Mouse (Mus musculus) forebrain, embryonic 15.5 days (tissue): ENCODE measurements around the gene Dcbld1. TPM values are rescaled to one million over a fixed set of nuclear protein-coding genes. Genes with fewer than 3 reads are reported as not detected.
A peak's percentile ranks its signal among the peaks of the same experiment; 100 is the strongest.

Experiments
- ATAC-seq: fragments of 200-750 bp; cut with Nextera tagmentation; replicated peaks from 2 replicates; pipeline ENCODE4 v1.8.0; 2017; ENCODE audit warnings: mild to moderate bottlenecking, moderate TSS enrichment, moderate library complexity
- H3K27ac ChIP-seq: fragments of 300-500 bp; sonication (generic); replicated peaks from 2 replicates; pipeline ENCODE4 v1.5.1; 2015; ENCODE audit warnings: mild to moderate bottlenecking, inconsistent platforms
- H3K27me3 ChIP-seq: fragments of 300-500 bp; sonication (generic); 2 replicates; pipeline ENCODE4 v1.6.1; 2015; ENCODE audit warnings: inconsistent platforms
- H3K36me3 ChIP-seq: fragments of 300-500 bp; sonication (generic); 2 replicates; pipeline ENCODE4 v1.6.1; 2015; ENCODE audit warnings: mild to moderate bottlenecking, inconsistent platforms
- H3K4me1 ChIP-seq: fragments of 300-500 bp; sonication (generic); 2 replicates; pipeline ENCODE4 v1.6.1; 2015; ENCODE audit warnings: inconsistent platforms
- H3K4me2 ChIP-seq: fragments of 300-500 bp; sonication (generic); replicated peaks from 2 replicates; pipeline ENCODE4 v1.6.1; 2015; ENCODE audit warnings: mild to moderate bottlenecking, inconsistent platforms
- H3K4me3 ChIP-seq: fragments of 300-500 bp; sonication (generic); 2 replicates; pipeline ENCODE4 v1.5.1; 2015; ENCODE audit warnings: mild to moderate bottlenecking, inconsistent platforms
- H3K9ac ChIP-seq: fragments of 300-500 bp; sonication (generic); replicated peaks from 2 replicates; pipeline ENCODE4 v1.6.1; 2015; ENCODE audit warnings: mild to moderate bottlenecking, inconsistent platforms
- H3K9me3 ChIP-seq: fragments of 300-500 bp; sonication (generic); 2 replicates; pipeline ENCODE4 v1.6.1; 2016; ENCODE audit warnings: inconsistent platforms
- WGBS: fragments of 180-500 bp; shearing (Covaris S2); methylation state at CpG from one replicate; pipeline ENCODE4 v1.1.7; 2015; ENCODE audit warnings: mixed read lengths; 5-methylcytosine and 5-hydroxymethylcytosine counted together
- polyA plus RNA-seq: library from polyadenylated mRNA; unstranded; fragments of >200 nt; fragmentation: Nextera tagmentation; extraction: Ambion mirVana; gene quantifications from 2 replicates; pipeline ENCODE4 v1.2.1, GENCODE M21; 2015

The Dcbld1 gene
- polyA plus RNA-seq, result 19.9 and 22.0 TPM in 2 replicates

DNA sequence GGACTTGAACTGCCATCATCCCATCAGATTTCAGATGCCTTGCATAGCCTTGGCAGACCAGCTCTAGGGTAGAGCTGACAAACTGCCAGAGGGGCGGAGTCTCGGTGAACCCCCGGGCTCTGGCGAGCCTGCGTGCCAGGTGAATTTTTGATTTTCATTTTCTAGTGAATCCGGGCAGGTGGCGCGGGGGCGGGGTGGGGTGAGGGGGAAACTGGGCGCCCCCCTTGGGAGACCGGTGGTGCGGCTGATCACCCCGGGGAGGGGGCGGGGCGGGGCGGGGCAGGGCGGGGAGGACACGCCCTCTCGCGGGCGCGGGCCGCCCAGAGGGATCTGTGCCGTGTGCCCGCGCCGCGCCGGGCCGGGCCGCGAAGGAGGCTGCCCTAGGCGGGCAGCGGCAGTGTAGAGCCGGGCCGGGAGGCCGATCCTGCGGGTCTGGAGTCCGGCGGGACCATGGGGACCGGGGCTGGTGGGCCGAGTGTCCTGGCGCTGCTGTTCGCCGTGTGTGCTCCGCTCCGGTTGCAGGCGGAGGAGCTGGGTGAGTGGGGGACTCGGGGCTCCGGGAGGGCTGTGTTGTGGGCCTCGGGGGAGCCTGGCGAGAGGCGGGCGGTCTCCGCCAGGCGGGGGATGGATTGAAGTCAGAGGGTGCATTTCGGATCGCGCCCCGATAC lies at the start of gene Dcbld1:
Gene Dcbld1 (plus strand): TSS at position 319 of the 668 bp plus-strand sequence.
- H3K4me3 ChIP-seq, result peak within 1 kb of the TSS; percentile 64
- peak within 1 kb of the TSS; percentile 88 for H3K4me2 ChIP-seq
- whole genome bisulfite sequencing, result under 1% methylated on average over 47 of the region's 60 CpGs
- H3K9ac ChIP-seq, result peak within 1 kb of the TSS; percentile 75
- peak within 1 kb of the TSS; percentile 80 for H3K27ac ChIP-seq
- no peaks in the 10 kb centered on the region for H3K36me3 ChIP-seq
- no peaks in the 10 kb centered on the region for H3K9me3 ChIP-seq
- no peaks in the 10 kb centered on the region for H3K27me3 ChIP-seq
- H3K4me1 ChIP-seq, result peaks cover 16% of the 10 kb centered on the region
- peak; percentile 96 for ATAC-seq

DNA sequence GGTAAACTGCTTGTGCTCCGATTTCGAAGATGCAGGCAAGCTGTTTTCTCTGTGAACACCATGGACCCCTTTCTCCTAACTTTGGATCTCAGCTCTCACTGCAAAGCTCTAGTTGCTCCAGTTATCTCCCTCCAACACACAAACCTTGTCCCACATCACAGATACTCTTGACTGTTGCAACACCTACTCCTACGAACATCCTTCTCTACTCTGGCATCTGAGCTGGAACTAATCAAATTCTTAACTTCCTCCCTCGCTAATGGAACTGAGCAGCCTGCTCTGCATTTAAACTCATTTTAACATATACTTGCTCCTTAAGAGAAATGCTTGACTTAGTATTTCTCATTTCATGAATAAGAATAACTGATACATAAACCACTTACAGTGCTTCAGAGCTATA lies 47.5 kb upstream of the Dcbld1 start:
- Histone ChIP-seq H3K9ac (no peak overlapping the region), H3K36me3 (no peaks in the 10 kb centered on the region), H3K4me1 (no peaks in the 10 kb centered on the region), H3K27ac (no peak overlapping the region), H3K4me3 (no peak overlapping the region), H3K9me3 (no peaks in the 10 kb centered on the region), H3K4me2 (no peak overlapping the region), H3K27me3 (no peaks in the 10 kb centered on the region)
- WGBS, result 92% methylated on average over 4 of the region's 4 CpGs
- no peak for ATAC-seq

DNA sequence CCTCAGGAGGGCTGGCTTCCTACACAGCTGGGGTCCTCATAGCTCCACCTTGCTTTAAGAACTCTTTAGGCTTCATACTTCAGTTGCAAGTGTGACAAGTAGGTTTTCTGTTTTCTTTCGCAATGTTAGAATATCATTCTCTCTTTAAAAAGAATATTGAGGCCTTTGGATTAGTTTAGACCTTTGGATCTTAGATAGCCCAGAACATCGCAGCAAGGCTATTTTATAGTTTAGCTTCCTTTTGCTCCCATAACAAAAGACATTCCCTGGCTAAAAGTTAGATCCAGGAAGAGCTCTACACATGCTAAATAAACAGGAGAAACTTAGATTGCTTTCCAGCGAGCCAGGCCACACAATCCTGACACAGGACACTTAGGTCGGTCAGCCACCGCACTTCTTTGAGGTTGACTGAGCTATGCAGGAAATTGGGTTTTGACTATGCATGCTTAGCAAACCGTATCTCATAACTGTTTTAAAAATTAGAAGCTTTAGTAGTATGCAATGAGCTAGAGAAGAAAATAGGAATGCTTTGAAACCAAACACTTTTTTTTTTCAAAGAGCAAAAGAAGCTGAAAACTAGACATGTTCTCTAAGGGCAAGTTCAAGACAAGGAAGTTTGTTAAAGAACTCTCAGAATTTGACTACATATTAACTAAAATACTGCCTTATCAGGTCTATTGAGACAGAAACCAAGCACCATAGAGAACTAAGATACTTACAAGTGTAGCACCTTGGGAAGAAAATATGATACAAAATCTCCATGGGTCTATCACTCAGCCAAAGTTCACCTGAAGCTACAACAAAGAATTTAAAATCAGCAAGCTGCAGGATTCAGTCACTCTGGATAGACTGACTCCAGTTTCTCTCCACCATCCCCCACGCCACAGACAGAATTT lies 38.2 kb upstream of the Dcbld1 start, which contains the start of gene Ros1:
Gene Ros1 (minus strand): TSS at position 288 of the 896 bp plus-strand sequence.
- Histone ChIP-seq H3K4me1 (no peaks in the 10 kb centered on the region), H3K9ac (no peak within 1 kb of the TSS), H3K36me3 (no peaks in the 10 kb centered on the region), H3K27me3 (no peaks in the 10 kb centered on the region), H3K4me3 (no peak within 1 kb of the TSS), H3K4me2 (no peak within 1 kb of the TSS), H3K9me3 (no peaks in the 10 kb centered on the region), H3K27ac (no peak within 1 kb of the TSS)
- ATAC-seq, result no peak
- 84% methylated on average over 7 of the region's 7 CpGs for WGBS

DNA sequence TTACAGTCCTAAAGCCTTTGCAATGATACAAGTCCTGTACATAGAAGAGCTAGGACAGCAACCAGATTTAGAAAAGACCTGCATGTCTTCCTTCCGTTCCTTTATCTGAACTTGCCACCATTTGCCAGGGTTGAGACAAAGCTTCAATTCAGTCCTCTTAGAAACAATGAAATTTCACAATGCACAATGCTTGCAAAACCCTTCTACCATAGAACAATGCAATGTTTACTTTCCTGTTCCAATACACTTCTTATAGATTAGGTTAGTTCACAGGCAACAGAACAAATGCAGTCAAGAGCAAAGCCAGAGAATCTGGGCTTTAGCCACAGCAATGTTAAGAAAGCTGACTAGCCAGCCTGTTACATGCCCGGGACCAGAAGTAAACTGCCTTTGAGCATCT lies 29.4 kb upstream of the Dcbld1 start:
- Histone ChIP-seq H3K4me2 (no peak overlapping the region), H3K4me1 (no peaks in the 10 kb centered on the region), H3K9ac (no peak overlapping the region), H3K4me3 (no peak overlapping the region), H3K9me3 (no peaks in the 10 kb centered on the region), H3K36me3 (no peaks in the 10 kb centered on the region), H3K27ac (no peak overlapping the region), H3K27me3 (no peaks in the 10 kb centered on the region)
- 76% methylated on average over 2 of the region's 2 CpGs for WGBS
- ATAC-seq, result no peak

DNA sequence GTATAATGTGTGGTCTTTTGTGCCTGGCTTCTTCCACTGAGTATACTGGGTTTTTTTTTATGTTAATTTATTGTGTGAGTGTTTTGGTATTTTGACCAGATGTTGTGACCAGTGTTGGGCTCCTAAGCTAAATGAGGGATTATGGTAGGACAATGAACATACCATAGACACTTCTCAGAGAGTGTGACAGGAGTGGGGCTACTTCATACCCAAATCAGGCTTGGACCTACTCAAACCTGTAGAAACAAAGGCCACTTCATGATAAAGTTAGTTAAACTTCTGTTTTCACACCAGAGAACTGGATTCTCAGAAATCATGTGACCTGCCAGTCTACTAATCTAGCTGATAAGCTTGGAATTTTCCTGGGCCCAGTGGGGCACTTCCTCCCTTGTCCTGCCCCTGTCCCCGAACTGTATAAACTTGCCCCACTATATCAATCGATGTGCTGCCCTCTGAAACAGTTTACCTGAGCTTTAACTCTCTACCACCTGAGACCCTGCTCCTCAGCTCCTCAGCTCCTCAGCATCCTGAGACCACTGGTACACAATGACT lies 18.1 kb upstream of the Dcbld1 start:
- no peaks in the 10 kb centered on the region for H3K4me1 ChIP-seq
- ATAC-seq, result no peak

DNA sequence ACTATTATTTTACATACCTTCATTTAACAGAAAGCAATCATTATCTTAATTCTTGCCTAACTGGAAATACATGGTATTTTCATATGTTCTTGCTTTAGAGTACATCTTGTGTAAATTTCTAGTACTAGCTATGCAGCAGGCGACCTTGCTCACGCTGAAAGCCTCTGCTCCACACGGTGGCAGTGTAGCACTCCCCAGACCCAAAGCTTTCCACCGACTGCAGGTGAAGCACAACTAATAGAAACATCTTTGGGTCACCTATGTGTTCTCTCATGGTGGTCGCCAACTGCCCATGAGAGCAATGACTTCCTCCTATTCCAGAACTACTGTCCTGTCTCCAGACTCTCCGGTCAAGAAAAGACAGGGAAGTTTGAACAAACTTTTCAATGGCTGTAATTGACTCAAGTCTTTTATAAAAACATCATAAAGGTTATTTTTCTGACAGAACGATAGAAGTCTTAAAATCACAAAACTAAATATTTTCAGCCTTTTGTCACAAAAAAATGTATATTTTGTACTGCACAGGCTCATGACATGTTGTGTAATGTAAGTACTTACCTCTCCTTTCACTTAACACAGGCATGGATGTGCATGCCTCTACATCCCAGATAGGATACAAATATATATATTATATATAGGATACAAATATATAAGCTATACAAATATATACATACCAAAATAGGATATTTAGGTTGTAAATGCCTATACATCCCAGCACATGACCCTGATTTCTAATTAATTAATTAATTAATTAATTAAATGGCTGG lies 16.4 kb upstream of the Dcbld1 start:
- H3K4me2 ChIP-seq, result no peak overlapping the region
- no peaks in the 10 kb centered on the region for H3K36me3 ChIP-seq
- H3K4me1 ChIP-seq, result no peaks in the 10 kb centered on the region
- no peak overlapping the region for H3K27ac ChIP-seq
- 26% methylated on average over 7 of the region's 7 CpGs for WGBS
- no peak overlapping the region for H3K4me3 ChIP-seq
- no peaks in the 10 kb centered on the region for H3K27me3 ChIP-seq
- no peaks in the 10 kb centered on the region for H3K9me3 ChIP-seq
- ATAC-seq, result peak; percentile 81
- no peak overlapping the region for H3K9ac ChIP-seq

More for the DNA sequence above, 18.1 kb upstream of the Dcbld1 start:
- no peak overlapping the region for H3K9ac ChIP-seq
- H3K27ac ChIP-seq, result no peak overlapping the region
- WGBS, result 66% methylated on average over 2 of the region's 2 CpGs
- H3K36me3 ChIP-seq, result no peaks in the 10 kb centered on the region
- H3K4me3 ChIP-seq, result no peak overlapping the region
- H3K27me3 ChIP-seq, result no peaks in the 10 kb centered on the region
- no peaks in the 10 kb centered on the region for H3K9me3 ChIP-seq
- no peak overlapping the region for H3K4me2 ChIP-seq

DNA sequence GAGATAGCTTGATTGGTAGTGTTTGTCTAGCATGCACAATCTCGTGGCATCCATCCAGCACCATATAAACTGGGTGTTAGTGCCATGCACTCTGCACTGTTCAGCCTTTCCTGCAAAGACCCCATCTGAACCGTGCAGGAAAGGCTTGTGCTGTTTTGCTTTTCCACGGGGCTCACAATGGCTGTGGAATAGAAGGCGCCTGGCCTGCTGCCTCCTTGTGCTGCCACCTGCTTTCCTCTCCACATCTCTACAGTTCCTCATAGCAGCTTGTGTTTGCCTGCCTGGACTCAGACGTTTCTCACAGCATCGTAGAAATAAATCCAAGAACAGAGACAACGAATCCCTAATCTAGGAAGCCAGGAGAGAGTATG lies 15.9 kb upstream of the Dcbld1 start:
- ATAC-seq, result peak; percentile 76
- 31% methylated on average over 7 of the region's 7 CpGs for WGBS
- Histone ChIP-seq H3K9me3 (no peaks in the 10 kb centered on the region), H3K27ac (no peak overlapping the region), H3K4me3 (no peak overlapping the region), H3K4me1 (no peaks in the 10 kb centered on the region), H3K9ac (no peak overlapping the region), H3K4me2 (no peak overlapping the region), H3K27me3 (no peaks in the 10 kb centered on the region), H3K36me3 (no peaks in the 10 kb centered on the region)

DNA sequence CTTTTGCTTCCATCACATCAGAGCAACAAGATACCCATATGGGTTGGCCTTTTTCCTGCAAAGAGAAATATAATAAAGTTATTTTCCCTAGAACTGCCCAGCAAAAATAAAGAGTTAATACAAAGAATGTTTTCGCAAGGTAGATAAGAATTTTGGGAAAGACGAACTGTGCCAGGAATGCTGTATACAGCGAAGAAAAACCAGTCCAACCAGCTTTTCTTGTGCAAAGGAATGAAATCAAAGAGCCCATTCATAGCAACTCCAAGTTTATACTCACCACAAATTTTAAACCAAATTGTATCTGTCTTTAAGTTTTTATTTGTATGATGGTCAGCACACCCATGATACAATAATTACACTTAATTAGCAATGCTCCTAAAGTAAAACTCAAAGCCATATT lies 13.8 kb upstream of the Dcbld1 start:
- Histone ChIP-seq H3K4me2 (no peak overlapping the region), H3K9me3 (no peaks in the 10 kb centered on the region), H3K9ac (no peak overlapping the region), H3K4me1 (no peaks in the 10 kb centered on the region), H3K27me3 (no peaks in the 10 kb centered on the region), H3K36me3 (no peaks in the 10 kb centered on the region), H3K27ac (no peak overlapping the region), H3K4me3 (no peak overlapping the region)
- WGBS, result 78% methylated on average over 3 of the region's 3 CpGs
- no peak for ATAC-seq

DNA sequence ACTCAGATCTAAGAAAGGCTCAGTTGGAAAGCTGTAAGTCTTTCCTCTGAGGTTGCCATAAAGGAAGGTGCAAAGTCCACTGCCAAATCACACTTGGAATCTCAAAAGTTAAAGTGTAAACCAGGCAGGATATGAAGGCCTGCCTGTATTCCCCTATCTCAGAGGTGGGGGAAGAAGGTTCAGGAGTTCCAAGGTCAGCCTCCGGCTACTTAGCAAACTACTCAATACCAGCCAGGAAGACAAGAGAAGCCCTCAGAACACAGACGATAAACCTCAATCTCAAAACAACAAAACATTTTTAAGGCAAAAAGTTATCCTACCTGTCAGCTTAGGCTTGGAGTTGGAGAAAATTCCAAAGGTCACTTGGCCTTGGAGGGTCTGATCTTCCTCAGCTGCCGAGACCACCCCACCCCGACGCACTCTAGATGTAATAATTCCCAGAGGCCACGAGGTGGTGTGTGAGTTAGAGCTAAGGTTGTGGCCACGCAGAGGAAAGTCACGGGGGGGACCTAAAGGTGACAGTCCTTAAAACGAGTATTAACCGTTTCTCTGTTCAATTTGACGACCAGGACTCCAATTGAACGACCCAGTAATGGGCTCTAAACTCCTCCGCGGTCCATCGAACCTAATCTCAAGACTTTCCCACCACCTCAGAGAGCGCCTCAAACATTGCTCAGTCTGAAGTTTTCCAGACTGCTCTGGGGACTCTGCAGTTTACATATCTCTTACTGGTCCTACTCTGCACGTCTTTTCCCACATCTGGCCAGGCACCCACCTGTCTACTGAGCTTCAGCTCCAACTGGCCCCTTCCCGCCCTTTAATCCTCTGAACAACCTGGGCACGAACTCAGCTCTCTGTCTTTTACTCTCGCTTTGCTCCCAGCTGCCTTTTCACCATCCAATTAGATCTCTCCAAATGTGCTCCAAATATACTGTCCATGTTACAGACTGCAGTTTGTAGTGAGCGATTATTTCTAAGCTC lies 933 bp upstream of the Dcbld1 start:
- Histone ChIP-seq H3K9me3 (no peaks in the 10 kb centered on the region), H3K27me3 (no peaks in the 10 kb centered on the region), H3K27ac (0 out of 2 replicates have a peak overlapping the region, but pooled peaks have one; percentile 5), H3K36me3 (no peaks in the 10 kb centered on the region), H3K4me1 (peaks cover 16% of the 10 kb centered on the region), H3K9ac (peak overlapping the region; percentile 75; the same call in 1 of the 2 replicates), H3K4me3 (peak overlapping the region; percentile 64), H3K4me2 (peak overlapping the region; percentile 88)
- WGBS, result 9% methylated on average over 21 of the region's 21 CpGs
- ATAC-seq, result peak; percentile 27

DNA sequence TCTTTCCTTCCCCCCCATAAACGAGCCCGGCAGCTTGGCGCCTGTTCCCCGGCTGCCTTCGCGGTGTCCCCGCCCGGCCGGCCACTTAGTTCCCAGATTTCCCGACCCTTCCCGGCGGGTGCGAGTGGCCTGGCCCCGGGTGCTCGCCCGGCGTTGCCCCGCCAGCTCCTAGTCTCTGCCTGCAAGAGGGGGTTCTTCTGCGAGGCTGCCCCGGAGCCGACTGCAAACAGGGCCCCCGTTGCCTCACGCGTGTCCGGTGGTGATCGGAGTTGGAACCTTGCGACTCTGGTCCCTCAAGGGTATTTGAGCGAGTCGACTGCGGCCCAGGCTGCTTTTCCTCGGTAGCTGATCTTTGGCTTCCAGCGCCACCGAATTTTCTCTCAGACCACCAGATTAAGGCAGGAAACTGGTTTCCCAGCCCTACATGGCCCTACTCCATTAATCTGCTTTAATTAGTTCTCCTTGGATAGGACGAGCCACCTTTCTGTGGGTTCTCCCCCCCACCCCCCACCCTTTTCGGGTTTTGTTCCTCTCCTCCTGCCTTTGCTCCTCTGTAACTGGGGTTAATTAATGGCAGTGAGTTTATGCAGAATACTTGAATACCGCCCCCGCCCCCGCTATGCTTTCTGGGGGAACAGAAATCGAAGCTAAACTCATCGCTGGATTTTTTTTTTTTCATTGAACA lies 692 bp downstream of the Dcbld1 start:
- Histone ChIP-seq H3K4me3 (peak overlapping the region; percentile 64), H3K27me3 (no peaks in the 10 kb centered on the region), H3K9me3 (no peaks in the 10 kb centered on the region), H3K27ac (peak overlapping the region; percentile 80), H3K9ac (peak overlapping the region; percentile 75), H3K4me1 (peaks cover 16% of the 10 kb centered on the region), H3K36me3 (no peaks in the 10 kb centered on the region), H3K4me2 (peak overlapping the region; percentile 88)
- peak; percentile 70 for ATAC-seq
- WGBS, result under 1% methylated on average over 38 of the region's 40 CpGs
